Mouse (Mus musculus) adipose tissue, adult 10 weeks (tissue): ENCODE results near the gene Ing1. TPM values are rescaled to one million over a fixed set of nuclear protein-coding genes. Genes with fewer than 3 reads are reported as not detected.

Source experiments
- polyA plus RNA-seq: library from polyadenylated mRNA; stranded (reverse); fragments of 350-450 nt; fragmentation: Illumina TruSeq; extraction: RNeasy Lipid Tissue Mini Kit (QIAGEN cat#74804); gene quantifications from one replicate; pipeline ENCODE4 v1.2.3, GENCODE M21; 2014; ENCODE audit warnings: low read depth, low replicate concordance

The Ing1 gene
- polyA plus RNA-seq = 41.3 TPM

GRCm38 (mm10) chr8:11554799-11555719 is at the start of gene Ing1:
Gene Ing1 (plus strand): TSS chr8:11555571.

GRCm38 (mm10) chr8:11550281-11550948 is 5.0 kb upstream of the Ing1 start, which contains the start of gene Cars2:
Gene Cars2 (minus strand): TSS chr8:11550783.

Other genes with a start within 250 kb of the Ing1 start
- gene Col4a2, start 242.8 kb upstream of the Ing1 start, polyA plus RNA-seq = 127 TPM
- 221 TPM for gene Col4a1, start 242.7 kb upstream of the Ing1 start, polyA plus RNA-seq
- gene Rab20, start 76.9 kb upstream of the Ing1 start, polyA plus RNA-seq = 29.8 TPM
- gene Naxd, start 58.1 kb upstream of the Ing1 start, polyA plus RNA-seq = 130 TPM
- 28.5 TPM for gene Cars2, start 4.8 kb upstream of the Ing1 start, polyA plus RNA-seq
- gene Ankrd10, start 80.2 kb downstream of the Ing1 start, polyA plus RNA-seq = 40.2 TPM
- gene 1700016D06Rik, start 145.5 kb downstream of the Ing1 start, polyA plus RNA-seq = 2.2 TPM
- gene Arhgef7, start 172.2 kb downstream of the Ing1 start, polyA plus RNA-seq = 26.5 TPM